8 mouse cellular contexts compared by ENCODE assay signal in the genomic region with DNA sequence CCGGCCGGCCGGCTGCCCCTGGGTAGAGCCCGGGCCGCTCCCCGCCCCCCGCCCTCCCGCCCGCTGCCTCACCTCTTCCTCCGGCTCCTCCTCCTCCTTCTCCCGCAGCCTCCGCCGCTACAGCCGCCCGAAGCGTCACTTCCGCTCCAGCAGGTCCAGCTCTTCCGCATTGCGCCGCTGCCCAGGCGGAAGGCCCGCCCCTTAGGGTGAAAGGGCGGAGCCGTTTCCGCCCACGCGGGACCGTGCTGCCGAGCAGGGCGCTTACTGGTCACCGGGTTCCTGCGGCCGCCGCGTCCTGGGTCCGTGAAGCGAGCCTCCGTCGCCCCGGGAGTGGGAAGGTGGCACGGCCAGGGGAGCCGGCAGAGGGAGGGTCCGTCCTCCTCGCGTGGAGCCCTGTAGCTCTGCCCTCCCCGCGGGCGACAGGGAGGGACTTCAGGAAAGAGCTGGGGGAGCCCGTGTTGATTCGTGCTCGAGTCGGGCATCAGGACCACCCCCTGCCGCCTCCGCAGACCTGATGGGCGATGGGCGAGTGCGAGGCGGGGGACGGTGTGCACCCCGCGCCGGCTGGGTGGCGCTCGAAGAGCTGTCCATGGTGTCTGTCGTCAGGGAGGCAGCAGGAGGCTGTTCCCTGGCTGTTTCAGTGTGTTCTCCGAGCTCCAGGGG. TPM values are rescaled to one million over a fixed set of nuclear protein-coding genes. Genes with fewer than 3 reads are reported as not detected.
DNase-seq lines count a peak whose midpoint lies in the region; ATAC-seq and TF ChIP-seq lines count a peak whose summit lies in the region.

Gene Synj1, minus strand, starts transcription at position 288 of the 663 bp plus-strand sequence.

- peak; percentile 86 for TF ChIP-seq POLR2A in CH12.LX (IDR thresholded peaks at IDR 0.05; ENCODE audit: low read depth, low read length)
- TF ChIP-seq POLR2A in testis, adult 2 months (IDR thresholded peaks at IDR 0.05; ENCODE audit: control insufficient read depth, low read depth, low read length): peak; percentile 96

- no peak for TF ChIP-seq EP300 in CH12.LX (IDR thresholded peaks at IDR 0.05; ENCODE audit: low read length)
- TF ChIP-seq EP300 in heart, postnatal 0 days (IDR thresholded peaks at IDR 0.05; ENCODE audit: low read depth): no peak

- no peak for TF ChIP-seq RAD21 in CH12.LX (IDR thresholded peaks at IDR 0.05; ENCODE audit: low read depth, low read length)

- H3K9ac ChIP-seq in CH12.LX (ENCODE audit: insufficient read depth, low read depth): peak within 1 kb of the TSS; percentile 77
- H3K9ac ChIP-seq in forebrain, embryonic 12.5 days: peak within 1 kb of the TSS; percentile 89
- peak within 1 kb of the TSS; percentile 89 for H3K9ac ChIP-seq in heart, postnatal 0 days (replicated peaks; ENCODE audit: low read depth, low read length)
- H3K9ac ChIP-seq in liver, embryonic 16.5 days (ENCODE audit: low read depth, low read length): peak within 1 kb of the TSS; percentile 99
- H3K9ac ChIP-seq in neural tube, embryonic 13.5 days: peak within 1 kb of the TSS; percentile 94

- peaks cover 0 to 20% of the 10 kb centered on the region in 2 experiments; a peak in 2 of 4 replicates for H3K4me1 ChIP-seq in CH12.LX (ENCODE audit: control insufficient read depth in 1 of 2, insufficient read depth in 2 of 2)
- H3K4me1 ChIP-seq in forebrain, embryonic 12.5 days: peaks cover 24% of the 10 kb centered on the region
- peaks cover 7% of the 10 kb centered on the region; the same call in 1 of the 2 replicates for H3K4me1 ChIP-seq in heart, postnatal 0 days (ENCODE audit: control insufficient read depth, insufficient read depth)
- peaks cover 19% of the 10 kb centered on the region for H3K4me1 ChIP-seq in liver, embryonic 16.5 days (ENCODE audit: control insufficient read depth, low read depth, low read length)
- H3K4me1 ChIP-seq in neural tube, embryonic 13.5 days (replicated peaks): peaks cover 24% of the 10 kb centered on the region
- H3K4me1 ChIP-seq in testis, adult 2 months (ENCODE audit: control insufficient read depth, insufficient read depth, low read length): peaks cover 4% of the 10 kb centered on the region; the same call in 1 of the 2 replicates

- H3K9me3 ChIP-seq in CH12.LX (replicated peaks; ENCODE audit: low read length): no peaks in the 10 kb centered on the region
- H3K9me3 ChIP-seq in forebrain, embryonic 12.5 days: no peaks in the 10 kb centered on the region
- H3K9me3 ChIP-seq in heart, postnatal 0 days (replicated peaks; ENCODE audit: control insufficient read depth, low read length): no peaks in the 10 kb centered on the region
- H3K9me3 ChIP-seq in liver, embryonic 16.5 days (replicated peaks; ENCODE audit: control insufficient read depth, low read length): no peaks in the 10 kb centered on the region
- no peaks in the 10 kb centered on the region for H3K9me3 ChIP-seq in neural tube, embryonic 13.5 days

- TF ChIP-seq CTCF in CH12.LX (conservative IDR thresholded peaks at IDR 0.05 in 1 of 2, IDR thresholded peaks at IDR 0.05 in 1 of 2; ENCODE audit: low read depth in 2 of 2, low read length in 2 of 2): peak in 1 of 2 experiments; percentile 27; a peak in 1 of 4 replicates
- TF ChIP-seq CTCF in heart, postnatal 0 days (IDR thresholded peaks at IDR 0.05; ENCODE audit: low read depth): no peak
- TF ChIP-seq CTCF in testis, adult 2 months (IDR thresholded peaks at IDR 0.05; ENCODE audit: control insufficient read depth, insufficient read depth, insufficient replicate concordance, low read depth, low read length): no peak

- under 1% methylated on average over 49 of the region's 66 CpGs for WGBS in forebrain, embryonic 12.5 days
- WGBS in heart, postnatal 0 days: under 1% methylated on average over 56 of the region's 66 CpGs
- under 1% methylated on average over 65 of the region's 66 CpGs for WGBS in liver, embryonic 16.5 days (ENCODE audit: insufficient replicate concordance)
- WGBS in neural tube, embryonic 13.5 days: under 1% methylated on average over 60 of the region's 66 CpGs

- H3K4me3 ChIP-seq in CH12.LX (replicated peaks in 1 of 3; ENCODE audit: low read depth in 2 of 3, low read length in 2 of 3, poor library complexity in 1 of 3): peak within 1 kb of the TSS; percentile 84 to 90 (median 85)
- H3K4me3 ChIP-seq in forebrain, embryonic 12.5 days (replicated peaks): peak within 1 kb of the TSS; percentile 95
- peak within 1 kb of the TSS; percentile 91 for H3K4me3 ChIP-seq in heart, postnatal 0 days (ENCODE audit: low read depth, low read length)
- H3K4me3 ChIP-seq in liver, embryonic 16.5 days (ENCODE audit: low read depth, low read length): peak within 1 kb of the TSS; percentile 99
- H3K4me3 ChIP-seq in neural tube, embryonic 13.5 days: peak within 1 kb of the TSS; percentile 90
- H3K4me3 ChIP-seq in testis, adult 2 months (ENCODE audit: control insufficient read depth, low read depth, low read length): peak within 1 kb of the TSS; percentile 91

- in situ Hi-C loops in CH12.LX (cut with MboI; ENCODE audit: low pct_ligation_motif_present, low pct_unique_long_range_greater_than_20kb, low sequenced_read_pairs): no loop called here

- peaks cover 16 to 41% of the 10 kb centered on the region in 2 experiments for H3K36me3 ChIP-seq in CH12.LX (replicated peaks in 1 of 2; ENCODE audit: control insufficient read depth in 1 of 2, insufficient read depth in 1 of 2, low read length in 1 of 2)
- peaks cover 23% of the 10 kb centered on the region for H3K36me3 ChIP-seq in forebrain, embryonic 12.5 days (replicated peaks)
- peaks cover 21% of the 10 kb centered on the region for H3K36me3 ChIP-seq in heart, postnatal 0 days (replicated peaks; ENCODE audit: control insufficient read depth, insufficient read depth, low read length)
- H3K36me3 ChIP-seq in liver, embryonic 16.5 days (ENCODE audit: control insufficient read depth, insufficient read depth): peaks cover 20% of the 10 kb centered on the region
- H3K36me3 ChIP-seq in neural tube, embryonic 13.5 days: peaks cover 23% of the 10 kb centered on the region
- H3K36me3 ChIP-seq in testis, adult 2 months (ENCODE audit: control insufficient read depth, insufficient read depth, low read length): no peaks in the 10 kb centered on the region

- H3K27me3 ChIP-seq in CH12.LX (replicated peaks): no peaks in the 10 kb centered on the region
- H3K27me3 ChIP-seq in forebrain, embryonic 12.5 days: no peaks in the 10 kb centered on the region
- no peaks in the 10 kb centered on the region for H3K27me3 ChIP-seq in heart, postnatal 0 days (ENCODE audit: control insufficient read depth, insufficient read depth, low read length)
- H3K27me3 ChIP-seq in liver, embryonic 16.5 days (ENCODE audit: control insufficient read depth, insufficient read depth, low read depth, low read length): no peaks in the 10 kb centered on the region
- H3K27me3 ChIP-seq in neural tube, embryonic 13.5 days: no peaks in the 10 kb centered on the region
- H3K27me3 ChIP-seq in testis, adult 2 months (ENCODE audit: control insufficient read depth, insufficient read depth, low read length): no peaks in the 10 kb centered on the region

- DNase-seq in CH12.LX (ENCODE audit: extremely low read depth): peak; percentile 93
- DNase-seq in c-Kit-positive CD71-positive TER-119-negative erythroid progenitor cells, embryonic 14.5 days (ENCODE audit: low read depth): peak; percentile 82
- DNase-seq in heart, postnatal 0 days (ENCODE audit: low spot score): peak; percentile 96
- peak; percentile 91 to 95 for DNase-seq in kidney, postnatal 4 days

- H3K4me2 ChIP-seq in CH12.LX (ENCODE audit: insufficient read depth, low read depth, poor library complexity, severe bottlenecking): peak within 1 kb of the TSS; percentile 77
- peak within 1 kb of the TSS; percentile 76 for H3K4me2 ChIP-seq in forebrain, embryonic 12.5 days
- H3K4me2 ChIP-seq in heart, postnatal 0 days (ENCODE audit: low read depth, low read length): peak within 1 kb of the TSS; percentile 73
- peak within 1 kb of the TSS; percentile 95 for H3K4me2 ChIP-seq in liver, embryonic 16.5 days (ENCODE audit: low read depth, low read length)
- peak within 1 kb of the TSS; percentile 83 for H3K4me2 ChIP-seq in neural tube, embryonic 13.5 days

- dilution Hi-C loops in CH12.LX (cut with MboI; ENCODE audit: extremely low pct_ligation_motif_present, extremely low pct_unique_long_range_greater_than_20kb, low sequenced_read_pairs): no loop called here

- ATAC-seq in forebrain, embryonic 12.5 days (ENCODE audit: low FRiP score): peak; percentile 96
- peak; percentile 97 for ATAC-seq in heart, postnatal 0 days (ENCODE audit: insufficient read depth, low read depth)
- peak; percentile 96 for ATAC-seq in liver, embryonic 16.5 days (ENCODE audit: low read depth)
- ATAC-seq in neural tube, embryonic 13.5 days (ENCODE audit: low read depth): peak; percentile 96

- H3K27ac ChIP-seq in CH12.LX (ENCODE audit: insufficient read depth, low read depth): peak within 1 kb of the TSS; percentile 44
- peak within 1 kb of the TSS; percentile 91 for H3K27ac ChIP-seq in forebrain, embryonic 12.5 days
- H3K27ac ChIP-seq in heart, postnatal 0 days (ENCODE audit: low read depth): peak within 1 kb of the TSS; percentile 90
- H3K27ac ChIP-seq in liver, embryonic 16.5 days (ENCODE audit: low read length): peak within 1 kb of the TSS; percentile 95
- H3K27ac ChIP-seq in neural tube, embryonic 13.5 days (replicated peaks): peak within 1 kb of the TSS; percentile 96
- peak within 1 kb of the TSS; percentile 92 for H3K27ac ChIP-seq in testis, adult 2 months (ENCODE audit: control insufficient read depth, insufficient read depth, low read depth, low read length)

- no peaks in the 10 kb centered on the region for H3K79me2 ChIP-seq in CH12.LX (replicated peaks; ENCODE audit: control insufficient read depth, extremely low read depth, insufficient read depth, poor library complexity, severe bottlenecking)

TF ChIP-seq in CH12.LX, 34 proteins besides CTCF, POLR2A, EP300 and RAD21 (continues in another document):
- TF ChIP-seq CHD1 (IDR thresholded peaks at IDR 0.05; ENCODE audit: low read depth, low read length) (no peak; the same call in 1 of the 2 replicates), ZC3H11A (IDR thresholded peaks at IDR 0.05; ENCODE audit: low read depth, low read length) (no peak), USF2 (conservative IDR thresholded peaks at IDR 0.05; ENCODE audit: low read depth, low read length) (no peak), NELFE (IDR thresholded peaks at IDR 0.05; ENCODE audit: low read depth, low read length) (peak; percentile 42), MEF2A (IDR thresholded peaks at IDR 0.05; ENCODE audit: borderline replicate concordance, low read depth, low read length) (no peak)

RNA-seq across cellular contexts. Expression of gene Synj1, which starts in this region (rescaled TPM):
- total RNA-seq in CH12.LX (2012; rRNA removed): 8.1 and 8.4 TPM in 2 replicates
- total RNA-seq in CH12.LX (2014; rRNA removed): 3.6 and 4.6 TPM in 2 replicates
- polyA plus RNA-seq in CH12.LX (2012; ENCODE audit: insufficient read length, low read depth): 12.2 and 20.7 TPM in 2 replicates
- 25.2 and 26.6 TPM in 2 replicates for polyA plus RNA-seq in forebrain, embryonic 12.5 days (2016; fragmentation: Nextera tagmentation; extraction: Ambion mirVana)
- 11.8 and 19.3 TPM in 2 replicates for total RNA-seq in heart, postnatal 0 days (2014; rRNA removed; ENCODE audit: low replicate concordance)
- 6.6 and 8.5 TPM in 2 replicates for polyA plus RNA-seq in heart, postnatal 0 days (2015; fragmentation: Nextera tagmentation; extraction: Ambion mirVana)
- 20.4 and 23.8 TPM in 2 replicates for polyA plus RNA-seq in liver, embryonic 16.5 days (2015; fragmentation: Nextera tagmentation; extraction: Ambion mirVana)
- 35.2 and 38.2 TPM in 2 replicates for polyA plus RNA-seq in neural tube, embryonic 13.5 days (2015; fragmentation: Nextera tagmentation; extraction: Ambion mirVana)
- polyA plus RNA-seq in testis, adult 2 months (2012; rRNA removed): 15.5 and 18.9 TPM in 2 replicates

Comparison
In these comparisons a context has a peak if more than half of its experiments do, and no peak if none do; other contexts are left out.
1. Peak in every context shown above with its lines: DNase-seq, ATAC-seq, H3K4me3 ChIP-seq and H3K27ac ChIP-seq.
2. H3K27ac ChIP-seq: peak in every context shown above with its lines; median percentile 96 in neural tube, embryonic 13.5 days; 95 in liver, embryonic 16.5 days; 92 in testis, adult 2 months; 91 in forebrain, embryonic 12.5 days; 90 in heart, postnatal 0 days; 44 in CH12.LX.